Mouse (Mus musculus) heart, adult 18-20 months (tissue): ENCODE data around the gene Zscan4-ps1. TPM values are rescaled to one million over a fixed set of nuclear protein-coding genes. Genes with fewer than 3 reads are reported as not detected.
"Not testable (repeated sequence)": the region's sequence is repeated elsewhere in the genome, so short reads cannot be mapped to it uniquely, and the experiment has no call there.

Source experiments
- DNase-seq, 2 experiments: peaks; one replicate each; pipeline ENCODE4 v3.0.0; 2021 to 2022; ENCODE audit warnings: mixed read lengths in 1 of 2
- long read RNA-seq, 2 experiments: library from polyadenylated mRNA; stranded (forward); transcript quantifications; one replicate each; pipeline ENCODE4 v2.0.0; 2021
- total RNA-seq, 2 experiments: library from RNA; stranded (reverse); gene quantifications; 2 replicates each; pipeline ENCODE4 v1.2.3; 2021

Gene Zscan4-ps1
- total RNA-seq: not detected
- long read RNA-seq, experiment 1: 0 reads
- long read RNA-seq, experiment 2: 0 reads

DNA sequence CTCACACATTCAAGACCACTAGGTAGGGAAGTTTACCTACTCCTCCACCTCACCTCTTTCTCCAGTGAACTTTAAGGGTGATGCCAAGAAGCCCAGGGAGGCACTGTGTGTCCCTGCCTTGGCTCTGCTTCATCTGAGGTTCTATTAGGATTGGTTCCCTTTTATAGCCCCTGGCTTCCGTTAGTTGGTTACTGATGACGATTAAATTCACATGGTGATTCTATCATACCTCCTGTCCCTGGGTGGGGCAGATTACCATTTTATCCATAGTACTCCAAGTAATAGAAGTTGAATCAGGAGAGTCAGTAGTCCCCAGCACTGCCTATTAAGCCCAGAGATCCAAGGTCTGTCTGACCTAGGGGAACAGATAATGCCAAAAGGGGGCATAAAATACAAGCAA is at the start of gene Zscan4-ps1:
TSS of gene Zscan4-ps1 (minus strand) at position 101 of the 400 bp plus-strand sequence.
- DNase-seq: not testable (repeated sequence)

Other genes starting within 250 kb of the Zscan4-ps1 start
- gene Zscan4b, start 164.6 kb downstream of the Zscan4-ps1 start, total RNA-seq: not detected
- not detected for gene Zscan4c, start 63.9 kb downstream of the Zscan4-ps1 start, total RNA-seq
- not detected for gene Zscan4d, start 96.5 kb upstream of the Zscan4-ps1 start, total RNA-seq
- not detected for gene Zscan4e, start 241.0 kb upstream of the Zscan4-ps1 start, total RNA-seq